Mouse (Mus musculus): ENCODE results near the gene Stard10. TPM values are rescaled to one million over a fixed set of nuclear protein-coding genes. Genes with fewer than 3 reads are reported as not detected.

The Stard10 gene
- polyA plus RNA-seq, 2 experiments = 28.1 to 30.7 TPM

DNA sequence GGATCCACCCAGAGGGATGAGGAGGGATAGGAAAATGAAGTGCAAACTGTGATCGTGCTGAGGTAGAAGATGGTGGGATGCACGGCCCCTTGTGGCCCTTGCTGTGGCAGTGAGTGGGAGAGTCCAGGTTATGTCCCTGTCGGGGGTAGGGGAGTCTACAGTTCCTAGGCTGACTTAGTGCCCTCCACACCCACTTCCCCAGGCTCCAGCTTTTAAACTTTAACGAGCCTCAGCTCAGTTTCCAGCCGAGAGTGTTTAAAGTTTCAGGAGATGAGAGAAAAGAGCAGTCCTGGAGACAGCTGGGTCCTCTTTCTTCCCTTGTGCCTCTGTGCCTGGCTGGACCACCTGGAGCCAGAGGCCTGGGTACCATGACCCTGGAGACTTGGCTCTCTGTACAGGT lies 10.4 kb downstream of the Stard10 start:
- H3K27me3 ChIP-seq (ENCODE audit: control insufficient read depth, insufficient read depth, low read length) = no peaks in the 10 kb centered on the region
- H3K9me3 ChIP-seq (ENCODE audit: control insufficient read depth, low read length) = no peaks in the 10 kb centered on the region
- no peak overlapping the region for H3K4me2 ChIP-seq (replicated peaks; ENCODE audit: low read depth, low read length, severe bottlenecking)
- H3K4me1 ChIP-seq (ENCODE audit: control insufficient read depth, insufficient read depth, low read length) = peaks cover 5% of the 10 kb centered on the region; the same call in 1 of the 2 replicates
- no peak for DNase-seq (ENCODE audit: low spot score)
- H3K27ac ChIP-seq (replicated peaks; ENCODE audit: low read depth, low read length) = no peak overlapping the region
- no peaks in the 10 kb centered on the region for H3K36me3 ChIP-seq (ENCODE audit: control insufficient read depth, insufficient read depth, low read length)
- no peak for TF ChIP-seq POLR2A (IDR thresholded peaks at IDR 0.05; ENCODE audit: borderline replicate concordance, extremely low read depth, insufficient read depth, insufficient read length)
- ATAC-seq (ENCODE audit: low FRiP score, low read depth) = no peak
- H3K9ac ChIP-seq (ENCODE audit: low read depth, low read length, severe bottlenecking) = no peak overlapping the region
- no peak overlapping the region for H3K4me3 ChIP-seq (replicated peaks; ENCODE audit: low read length)
- 32% methylated on average over 5 of the region's 5 CpGs for WGBS

DNA sequence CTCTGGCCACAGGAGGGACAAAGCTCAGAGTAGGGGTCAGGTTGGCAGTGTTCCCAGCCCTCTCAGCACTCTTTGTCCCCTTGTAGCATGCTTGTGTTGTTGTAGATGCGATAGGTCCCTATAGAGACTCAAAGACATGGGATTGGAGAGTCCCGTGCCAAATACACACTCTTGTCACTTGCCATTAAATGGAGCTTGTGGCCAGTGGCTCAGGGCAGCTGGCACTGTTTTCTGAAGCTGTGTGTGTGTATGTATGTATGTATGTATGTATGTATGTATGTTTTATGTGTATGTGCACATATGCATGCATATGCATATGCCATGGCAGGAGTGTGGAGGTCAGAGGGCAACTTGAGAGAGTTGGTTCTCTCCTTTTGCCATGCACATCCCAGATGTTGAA lies 10.9 kb downstream of the Stard10 start:
- WGBS = 84% methylated on average over 2 of the region's 2 CpGs
- peaks cover 5% of the 10 kb centered on the region; the same call in 1 of the 2 replicates for H3K4me1 ChIP-seq (ENCODE audit: control insufficient read depth, insufficient read depth, low read length)
- no peak overlapping the region for H3K27ac ChIP-seq (replicated peaks; ENCODE audit: low read depth, low read length)
- ATAC-seq (ENCODE audit: low FRiP score, low read depth) (no peak), DNase-seq (ENCODE audit: low spot score) (no peak)
- H3K9me3 ChIP-seq (ENCODE audit: control insufficient read depth, low read length) = no peaks in the 10 kb centered on the region
- H3K4me2 ChIP-seq (replicated peaks; ENCODE audit: low read depth, low read length, severe bottlenecking) = no peak overlapping the region
- H3K9ac ChIP-seq (ENCODE audit: low read depth, low read length, severe bottlenecking) = no peak overlapping the region
- no peak for TF ChIP-seq POLR2A (IDR thresholded peaks at IDR 0.05; ENCODE audit: borderline replicate concordance, extremely low read depth, insufficient read depth, insufficient read length)
- H3K36me3 ChIP-seq (ENCODE audit: control insufficient read depth, insufficient read depth, low read length) = no peaks in the 10 kb centered on the region
- H3K27me3 ChIP-seq (ENCODE audit: control insufficient read depth, insufficient read depth, low read length) = no peaks in the 10 kb centered on the region
- H3K4me3 ChIP-seq (replicated peaks; ENCODE audit: low read length) = no peak overlapping the region

DNA sequence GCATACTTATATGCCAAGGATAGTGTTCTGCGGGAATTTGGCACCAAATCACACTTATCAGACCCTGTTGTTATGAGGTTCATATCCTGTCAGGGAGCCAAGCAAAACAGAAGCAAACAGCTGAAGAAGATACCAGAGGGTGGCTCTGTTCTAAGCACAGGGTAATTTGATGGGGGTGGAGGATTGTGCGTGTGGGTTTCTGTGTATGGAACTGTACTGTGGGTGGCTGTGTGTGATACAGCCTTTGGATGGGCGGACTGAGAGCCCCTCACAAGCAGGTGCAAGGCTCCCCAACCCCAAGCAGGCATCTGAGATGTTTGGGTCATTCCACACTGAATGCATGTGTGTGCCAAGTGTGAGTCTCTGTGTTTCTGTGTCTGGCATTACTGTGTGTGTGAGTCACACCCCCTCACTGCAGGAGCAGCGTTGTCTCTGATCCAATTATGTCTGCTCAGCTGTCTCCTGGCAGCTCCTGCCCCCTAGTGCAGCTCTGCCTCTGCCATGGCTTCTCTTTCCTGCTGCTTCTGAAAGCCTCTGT lies 11.8 kb downstream of the Stard10 start:
- Histone ChIP-seq H3K4me1 (ENCODE audit: control insufficient read depth, insufficient read depth, low read length) (peaks cover 5% of the 10 kb centered on the region; the same call in 1 of the 2 replicates), H3K27ac (replicated peaks; ENCODE audit: low read depth, low read length) (no peak overlapping the region), H3K27me3 (ENCODE audit: control insufficient read depth, insufficient read depth, low read length) (no peaks in the 10 kb centered on the region), H3K9me3 (ENCODE audit: control insufficient read depth, low read length) (no peaks in the 10 kb centered on the region), H3K4me2 (replicated peaks; ENCODE audit: low read depth, low read length, severe bottlenecking) (no peak overlapping the region), H3K4me3 (replicated peaks; ENCODE audit: low read length) (no peak overlapping the region), H3K9ac (ENCODE audit: low read depth, low read length, severe bottlenecking) (no peak overlapping the region), H3K36me3 (ENCODE audit: control insufficient read depth, insufficient read depth, low read length) (no peaks in the 10 kb centered on the region)
- DNase-seq (ENCODE audit: low spot score) = no peak
- ATAC-seq (ENCODE audit: low FRiP score, low read depth) = no peak
- 73% methylated on average over 4 of the region's 4 CpGs for WGBS
- no peak for TF ChIP-seq POLR2A (IDR thresholded peaks at IDR 0.05; ENCODE audit: borderline replicate concordance, extremely low read depth, insufficient read depth, insufficient read length)

DNA sequence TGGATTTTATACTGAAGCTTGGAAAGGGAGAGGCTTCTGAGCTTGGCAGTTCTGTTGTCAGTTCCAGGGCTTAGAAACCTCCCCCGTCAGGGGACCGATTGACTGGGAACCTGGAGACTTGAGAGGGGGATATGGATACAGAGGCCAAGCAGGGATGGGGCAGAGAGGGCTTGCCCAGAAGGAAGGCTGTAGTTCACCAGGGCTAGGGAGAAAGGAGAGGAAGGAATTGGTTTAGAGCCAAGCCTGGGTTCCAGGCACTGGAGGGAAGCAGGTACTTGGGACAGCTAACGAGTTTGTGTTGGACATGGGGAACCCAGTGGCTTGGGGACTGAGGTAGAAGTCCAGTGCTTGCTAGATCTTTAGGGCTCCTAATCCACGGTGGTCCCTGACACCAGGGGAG lies 12.7 kb downstream of the Stard10 start:
- ATAC-seq (ENCODE audit: low FRiP score, low read depth) = no peak
- TF ChIP-seq POLR2A (IDR thresholded peaks at IDR 0.05; ENCODE audit: borderline replicate concordance, extremely low read depth, insufficient read depth, insufficient read length) = no peak
- H3K9me3 ChIP-seq (ENCODE audit: control insufficient read depth, low read length) = no peaks in the 10 kb centered on the region
- WGBS = 66% methylated on average over 4 of the region's 4 CpGs
- H3K4me3 ChIP-seq (replicated peaks; ENCODE audit: low read length) = no peak overlapping the region
- H3K9ac ChIP-seq (ENCODE audit: low read depth, low read length, severe bottlenecking) = no peak overlapping the region
- DNase-seq (ENCODE audit: low spot score) = no peak
- H3K4me2 ChIP-seq (replicated peaks; ENCODE audit: low read depth, low read length, severe bottlenecking) = no peak overlapping the region
- no peak overlapping the region for H3K27ac ChIP-seq (replicated peaks; ENCODE audit: low read depth, low read length)
- H3K27me3 ChIP-seq (ENCODE audit: control insufficient read depth, insufficient read depth, low read length) = no peaks in the 10 kb centered on the region
- peaks cover 5% of the 10 kb centered on the region; the same call in 1 of the 2 replicates for H3K4me1 ChIP-seq (ENCODE audit: control insufficient read depth, insufficient read depth, low read length)
- no peaks in the 10 kb centered on the region for H3K36me3 ChIP-seq (ENCODE audit: control insufficient read depth, insufficient read depth, low read length)

DNA sequence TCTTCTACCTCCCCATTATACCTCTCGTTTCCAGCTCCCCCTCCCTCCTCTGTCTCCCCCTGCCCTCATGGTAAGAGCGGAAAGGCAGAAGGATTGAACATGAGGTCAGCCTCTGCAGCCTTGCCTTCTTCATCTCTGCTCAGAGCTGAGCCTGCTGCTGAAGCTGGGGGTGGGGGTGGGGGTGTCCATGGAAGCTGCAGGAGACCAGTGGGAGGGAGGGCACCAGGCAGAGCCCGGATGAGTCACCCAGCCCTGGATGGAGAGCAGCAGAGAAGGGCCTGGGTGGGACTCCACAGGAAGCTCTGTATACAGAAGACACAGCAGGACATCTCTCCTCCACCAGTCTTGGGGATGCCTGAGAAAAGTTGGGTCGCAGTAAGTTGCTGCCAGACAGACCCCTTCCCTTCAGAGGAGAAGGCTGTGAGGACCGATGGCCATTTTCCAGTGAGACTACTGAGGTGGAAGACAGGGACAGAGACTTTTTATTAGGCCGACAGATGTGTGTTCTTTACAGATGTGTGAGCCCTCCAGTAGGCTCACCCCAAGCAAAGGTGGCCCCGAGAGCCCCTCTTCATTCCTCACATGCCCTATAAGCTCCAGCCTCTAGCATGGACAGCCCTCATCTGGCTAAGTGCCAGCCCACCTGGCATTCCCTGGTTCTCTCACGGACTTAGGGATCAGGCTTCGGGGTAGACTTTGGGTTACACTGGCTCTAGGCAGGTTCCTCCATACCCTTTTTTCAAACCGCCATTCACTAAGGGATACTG lies 13.4 kb downstream of the Stard10 start:
- no peaks in the 10 kb centered on the region for H3K9me3 ChIP-seq (ENCODE audit: control insufficient read depth, low read length)
- DNase-seq (ENCODE audit: low spot score) = no peak
- H3K27me3 ChIP-seq (ENCODE audit: control insufficient read depth, insufficient read depth, low read length) = no peaks in the 10 kb centered on the region
- 64% methylated on average over 10 of the region's 10 CpGs for WGBS
- no peak overlapping the region for H3K9ac ChIP-seq (ENCODE audit: low read depth, low read length, severe bottlenecking)
- H3K36me3 ChIP-seq (ENCODE audit: control insufficient read depth, insufficient read depth, low read length) = no peaks in the 10 kb centered on the region
- peaks cover 8% of the 10 kb centered on the region for H3K4me1 ChIP-seq (ENCODE audit: control insufficient read depth, insufficient read depth, low read length)
- no peak overlapping the region for H3K4me2 ChIP-seq (replicated peaks; ENCODE audit: low read depth, low read length, severe bottlenecking)
- no peak for TF ChIP-seq POLR2A (IDR thresholded peaks at IDR 0.05; ENCODE audit: borderline replicate concordance, extremely low read depth, insufficient read depth, insufficient read length)
- H3K27ac ChIP-seq (replicated peaks; ENCODE audit: low read depth, low read length) = no peak overlapping the region
- no peak for ATAC-seq (ENCODE audit: low FRiP score, low read depth)
- no peak overlapping the region for H3K4me3 ChIP-seq (replicated peaks; ENCODE audit: low read length)
